Mouse (Mus musculus) T-helper 17 cell (primary cell): ENCODE results near the gene Pik3cb.

Experiments
- in situ Hi-C, 2 experiments: fragments of 300-600 bp; cut with MboI, MseI; formaldehyde crosslinking; loops; 1 replicate in 1 of 2; 2 replicates in 1 of 2; pipeline ENCODE4 v1.15.1; 2025; ENCODE audit warnings: high pct_unique_total_duplicates in 2 of 2

The Pik3cb gene

GRCm38 (mm10) chr9:99089904-99090303 is 50.5 kb downstream of the Pik3cb start:
- in situ Hi-C loops: no loop called here

GRCm38 (mm10) chr9:99081718-99082117 is 58.7 kb downstream of the Pik3cb start:
- in situ Hi-C loops: loop anchor here in 1 of 2 experiments (5.0 kb wide), 1 partner anchor 51 kb away; no protein-coding TSS in a partner anchor

GRCm38 (mm10) chr9:99081308-99081707 is 59.1 kb downstream of the Pik3cb start:
- in situ Hi-C loops: loop anchor here in 1 of 2 experiments (5.0 kb wide), 1 partner anchor 51 kb away; no protein-coding TSS in a partner anchor

GRCm38 (mm10) chr9:99080657-99081056 is 59.8 kb downstream of the Pik3cb start:
- in situ Hi-C loops: loop anchor here in 1 of 2 experiments (5.0 kb wide), 1 partner anchor 52 kb away; no protein-coding TSS in a partner anchor

- in situ Hi-C loops: loop anchor here in 1 of 2 experiments (25.0 kb wide), 1 partner anchor 938 kb away; no protein-coding TSS in a partner anchor
These were observed 66.0 kb downstream of the Pik3cb start for GRCm38 (mm10) chr9:99074462-99074861.

GRCm38 (mm10) chr9:99072538-99072937 is 67.9 kb downstream of the Pik3cb start:
- in situ Hi-C loops: loop anchor here in 1 of 2 experiments (25.0 kb wide), 1 partner anchor 940 kb away; no protein-coding TSS in a partner anchor

GRCm38 (mm10) chr9:99065311-99065710 is 75.1 kb downstream of the Pik3cb start:
- in situ Hi-C loops: loop anchor here in 1 of 2 experiments (5.0 to 25.0 kb wide), 2 partner anchors 177 to 947 kb away; partner anchors contain the start of gene Cep70

GRCm38 (mm10) chr9:99064216-99064615 is 76.2 kb downstream of the Pik3cb start:
- in situ Hi-C loops: loop anchor here (5.0 to 25.0 kb wide), 3 partner anchors 178 to 948 kb away; partner anchors contain the start of gene Cep70 (in 1 of the 2)

- in situ Hi-C loops: loop anchor here (5.0 to 25.0 kb wide), 3 partner anchors 180 to 950 kb away; partner anchors contain the start of gene Cep70 (in 1 of the 2)
These were observed 77.9 kb downstream of the Pik3cb start for GRCm38 (mm10) chr9:99062544-99062943.

GRCm38 (mm10) chr9:99057751-99058150 is 82.7 kb downstream of the Pik3cb start:
- in situ Hi-C loops: loop anchor here in 1 of 2 experiments (25.0 kb wide), 1 partner anchor 955 kb away; no protein-coding TSS in a partner anchor

GRCm38 (mm10) chr9:99049760-99050159 is 90.7 kb downstream of the Pik3cb start:
- in situ Hi-C loops: loop anchor here in 1 of 2 experiments (25.0 kb wide), 1 partner anchor 963 kb away; no protein-coding TSS in a partner anchor

- in situ Hi-C loops: no loop called here
These were observed 91.6 kb downstream of the Pik3cb start for GRCm38 (mm10) chr9:99048724-99049250.

GRCm38 (mm10) chr9:99044761-99045160 is 95.7 kb downstream of the Pik3cb start:
- in situ Hi-C loops: loop anchor here in 1 of 2 experiments (5.0 kb wide), 1 partner anchor 558 kb away; no protein-coding TSS in a partner anchor

- in situ Hi-C loops: loop anchor here in 1 of 2 experiments (5.0 kb wide), 1 partner anchor 560 kb away; no protein-coding TSS in a partner anchor
These were observed 97.8 kb downstream of the Pik3cb start for GRCm38 (mm10) chr9:99042641-99043040.

- in situ Hi-C loops: loop anchor here in 1 of 2 experiments (5.0 kb wide), 1 partner anchor 560 kb away; no protein-coding TSS in a partner anchor
These were observed 98.4 kb downstream of the Pik3cb start for GRCm38 (mm10) chr9:99041994-99042393.

- in situ Hi-C loops: no loop called here
These were observed 104.8 kb downstream of the Pik3cb start, which contains the start of gene Gm1123 for GRCm38 (mm10) chr9:99035575-99035974. Gene Gm1123, minus strand, starts transcription at chr9:99035715.

- in situ Hi-C loops: no loop called here
These were observed 106.3 kb downstream of the Pik3cb start for GRCm38 (mm10) chr9:99034111-99034510.

GRCm38 (mm10) chr9:99032031-99032430 is 108.4 kb downstream of the Pik3cb start:
- in situ Hi-C loops: no loop called here

- in situ Hi-C loops: no loop called here
These were observed 118.7 kb downstream of the Pik3cb start for GRCm38 (mm10) chr9:99021751-99022150.

GRCm38 (mm10) chr9:99021166-99021565 is 119.3 kb downstream of the Pik3cb start:
- in situ Hi-C loops: no loop called here

GRCm38 (mm10) chr9:99017679-99018078 is 122.7 kb downstream of the Pik3cb start:
- in situ Hi-C loops: no loop called here

- in situ Hi-C loops: no loop called here
These were observed 123.7 kb downstream of the Pik3cb start for GRCm38 (mm10) chr9:99016759-99017158.
